Mouse (Mus musculus) cerebellum, adult 11 months (tissue): ENCODE data around the gene Slco1a5.
"Not testable (repeated sequence)": the region's sequence is repeated elsewhere in the genome, so short reads cannot be mapped to it uniquely, and the experiment has no call there.

Experiments used
- DNase-seq: peaks from one replicate; pipeline ENCODE4 v3.0.0; 2022

The Slco1a5 gene

GRCm38 (mm10) chr6:142289413-142290118 is 33.2 kb downstream of the Slco1a5 start:
- no peak for DNase-seq

GRCm38 (mm10) chr6:142275721-142276442 is 46.9 kb downstream of the Slco1a5 start:
- DNase-seq, result no peak

- DNase-seq, result not testable (repeated sequence)
These were observed 72.0 kb downstream of the Slco1a5 start for GRCm38 (mm10) chr6:142250738-142251307.

GRCm38 (mm10) chr6:142245065-142245464 is 77.7 kb downstream of the Slco1a5 start:
- DNase-seq, result no peak

GRCm38 (mm10) chr6:142239468-142239867 is 83.3 kb downstream of the Slco1a5 start:
- DNase-seq, result no peak

- DNase-seq, result no peak
These were observed 102.6 kb downstream of the Slco1a5 start for GRCm38 (mm10) chr6:142220138-142220537.

- DNase-seq, result no peak
These were observed 111.0 kb downstream of the Slco1a5 start for GRCm38 (mm10) chr6:142211821-142212220.

GRCm38 (mm10) chr6:142209749-142210148 is 113.0 kb downstream of the Slco1a5 start:
- no peak for DNase-seq

- no peak for DNase-seq
These were observed 114.4 kb downstream of the Slco1a5 start, which contains the start of gene Slco1a6 for GRCm38 (mm10) chr6:142208421-142208820. Gene Slco1a6 (minus strand): TSS chr6:142208521.

- DNase-seq, result no peak
These were observed 122.3 kb downstream of the Slco1a5 start for GRCm38 (mm10) chr6:142200524-142200923.

- no peak for DNase-seq
These were observed 128.5 kb downstream of the Slco1a5 start for GRCm38 (mm10) chr6:142194245-142194644.

- DNase-seq, result no peak
These were observed 130.8 kb downstream of the Slco1a5 start for GRCm38 (mm10) chr6:142191962-142192361.

- no peak for DNase-seq
These were observed 135.4 kb downstream of the Slco1a5 start for GRCm38 (mm10) chr6:142187426-142187825.

- no peak for DNase-seq
These were observed 136.8 kb downstream of the Slco1a5 start for GRCm38 (mm10) chr6:142185868-142186415.
